Mouse (Mus musculus) spleen, embryonic (tissue): ENCODE results near the gene Tmem40.

Source experiments
- CTCF ChIA-PET: fragments of 350-600 bp; sonication (Branson Sonifier 250); formaldehyde crosslinking; loops from one replicate; lab custom pipeline; 2022; lab: Charles Lee

The Tmem40 gene

GRCm38 (mm10) chr6:115711261-115711660, 50.9 kb downstream of the Tmem40 start:
- CTCF ChIA-PET: interaction anchor here (0.5 kb wide), 1 partner anchor 37 kb away, joined by 7 read pairs; no protein-coding TSS in a partner anchor

DNA sequence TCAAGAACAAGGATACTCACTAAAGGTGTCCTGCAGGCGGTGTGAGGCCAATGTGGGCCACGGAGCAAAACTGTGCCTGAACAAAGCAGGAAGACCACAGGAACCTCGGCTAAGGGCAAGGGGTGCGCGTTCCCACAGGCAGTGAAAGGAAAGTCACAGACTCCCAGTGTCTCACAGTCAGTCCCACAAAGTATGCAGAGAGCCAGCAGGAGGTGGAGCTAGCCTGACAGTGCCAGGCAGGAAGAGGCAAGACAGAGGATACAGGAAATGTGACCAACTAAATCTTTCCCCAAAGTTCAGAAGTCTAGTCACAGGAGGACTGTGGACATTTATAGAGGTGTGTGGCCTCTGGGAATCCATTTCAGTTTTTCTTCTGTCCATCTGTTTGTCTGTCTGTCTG, 59.3 kb downstream of the Tmem40 start:
- CTCF ChIA-PET: no interaction called here

GRCm38 (mm10) chr6:115701302-115701701, 60.9 kb downstream of the Tmem40 start:
- CTCF ChIA-PET: interaction anchor here (1.1 kb wide), 1 partner anchor 14 kb away, joined by 3 read pairs; no protein-coding TSS in a partner anchor

DNA sequence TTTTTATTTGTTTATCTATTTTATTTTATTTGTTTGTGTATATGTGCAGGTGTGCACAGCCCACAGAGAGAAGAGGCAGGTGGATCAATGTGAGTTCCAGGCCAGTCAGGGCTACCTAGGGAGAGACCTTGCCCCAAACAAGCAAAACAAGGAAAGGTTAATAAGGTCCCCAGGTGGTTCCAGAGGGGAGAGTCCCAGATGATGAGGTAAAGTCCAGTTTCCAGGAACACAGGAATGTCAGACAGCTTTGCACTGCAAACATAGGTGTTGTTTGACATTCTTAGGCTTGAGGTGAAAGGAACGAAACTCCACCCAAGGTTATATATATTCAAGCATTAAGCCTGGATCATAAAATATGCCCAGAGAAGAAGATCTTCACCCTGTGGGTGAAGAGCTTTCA, 61.4 kb downstream of the Tmem40 start:
- CTCF ChIA-PET: interaction anchor here (0.6 to 1.1 kb wide), 2 partner anchors 14 to 612 kb away, joined by 3 read pairs; no protein-coding TSS in a partner anchor

GRCm38 (mm10) chr6:115698699-115699098, 63.5 kb downstream of the Tmem40 start:
- CTCF ChIA-PET: no interaction called here

GRCm38 (mm10) chr6:115697739-115698558, 64.3 kb downstream of the Tmem40 start:
- CTCF ChIA-PET: no interaction called here

DNA sequence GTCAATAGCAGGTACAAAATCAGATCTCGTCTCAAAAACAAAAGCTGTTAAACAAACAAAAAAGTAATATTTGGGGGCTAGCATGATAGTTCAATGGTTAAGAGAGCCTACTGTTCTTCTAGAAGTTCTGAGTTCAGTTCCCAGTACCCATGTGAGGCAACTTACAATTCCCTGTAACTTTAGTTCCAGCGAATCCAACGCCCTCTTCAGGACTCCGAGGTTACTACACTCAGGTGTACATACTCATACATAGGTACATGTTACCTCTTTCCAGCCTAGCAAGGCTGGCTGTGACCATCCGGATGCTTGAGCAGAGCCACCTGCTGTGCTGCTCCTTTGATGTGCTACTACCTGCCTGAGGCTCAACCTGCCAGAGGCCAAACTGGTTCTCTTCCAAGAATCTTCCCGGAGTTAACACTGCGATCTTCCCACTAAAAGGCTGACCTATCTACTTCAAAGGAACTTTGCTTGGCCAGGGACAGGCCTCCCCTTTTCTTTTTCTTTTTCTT, 65.4 kb downstream of the Tmem40 start:
- CTCF ChIA-PET: no interaction called here

- CTCF ChIA-PET: no interaction called here
These were observed 67.1 kb downstream of the Tmem40 start for GRCm38 (mm10) chr6:115695124-115695523.

GRCm38 (mm10) chr6:115694441-115694842, 67.8 kb downstream of the Tmem40 start:
- CTCF ChIA-PET: no interaction called here

GRCm38 (mm10) chr6:115692963-115693730, 69.1 kb downstream of the Tmem40 start:
- CTCF ChIA-PET: interaction anchor here (0.6 to 1.1 kb wide), 2 partner anchors 10 to 609 kb away, joined by 3 to 4 read pairs; no protein-coding TSS in a partner anchor

- CTCF ChIA-PET: no interaction called here
These were observed 69.9 kb downstream of the Tmem40 start for GRCm38 (mm10) chr6:115692163-115692950.

DNA sequence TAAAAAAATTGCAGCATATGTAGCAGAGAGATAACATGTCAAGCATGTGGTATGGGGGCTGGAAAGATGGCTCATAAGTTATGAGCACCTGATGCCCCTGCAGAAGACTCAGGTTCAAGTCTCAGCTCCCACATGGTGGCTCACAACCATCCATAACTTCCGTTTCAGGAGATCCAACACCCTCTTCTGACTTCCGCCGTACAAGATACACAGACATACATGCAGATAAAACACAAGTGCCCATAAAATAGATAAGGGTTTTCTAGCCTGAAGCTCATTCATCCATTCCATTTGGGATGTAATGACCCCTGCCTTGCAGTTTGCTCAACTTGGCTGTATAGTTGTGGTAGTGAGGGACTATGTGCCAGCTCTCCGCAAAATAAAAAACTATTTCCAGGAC, 72.1 kb downstream of the Tmem40 start:
- CTCF ChIA-PET: interaction anchor here (0.7 kb wide), 1 partner anchor 66 kb away, joined by 17 read pairs; no protein-coding TSS in a partner anchor

- CTCF ChIA-PET: no interaction called here
These were observed 73.6 kb downstream of the Tmem40 start for GRCm38 (mm10) chr6:115688589-115688988.

DNA sequence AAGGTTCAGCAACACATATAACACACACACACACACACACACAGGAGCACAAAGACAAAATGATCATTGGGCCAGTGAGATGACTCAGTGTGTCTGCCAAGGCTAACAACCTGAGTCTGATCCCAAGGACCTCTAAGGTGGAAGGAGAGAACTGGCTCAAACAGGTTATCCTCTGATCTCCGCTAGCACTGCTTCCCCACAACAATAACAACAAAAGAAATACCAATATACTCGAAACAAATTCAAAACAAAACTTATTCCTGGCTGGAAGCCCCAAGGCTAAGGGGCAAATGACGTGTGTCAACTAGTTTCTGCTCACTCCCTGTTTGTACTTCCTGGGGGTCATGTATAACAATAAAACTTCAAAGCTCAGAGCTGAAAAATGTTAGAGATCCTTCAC, 74.5 kb downstream of the Tmem40 start:
- CTCF ChIA-PET: interaction anchor here (0.6 kb wide), 2 partner anchors 17 to 497 kb away, joined by 3 to 4 read pairs; no protein-coding TSS in a partner anchor

DNA sequence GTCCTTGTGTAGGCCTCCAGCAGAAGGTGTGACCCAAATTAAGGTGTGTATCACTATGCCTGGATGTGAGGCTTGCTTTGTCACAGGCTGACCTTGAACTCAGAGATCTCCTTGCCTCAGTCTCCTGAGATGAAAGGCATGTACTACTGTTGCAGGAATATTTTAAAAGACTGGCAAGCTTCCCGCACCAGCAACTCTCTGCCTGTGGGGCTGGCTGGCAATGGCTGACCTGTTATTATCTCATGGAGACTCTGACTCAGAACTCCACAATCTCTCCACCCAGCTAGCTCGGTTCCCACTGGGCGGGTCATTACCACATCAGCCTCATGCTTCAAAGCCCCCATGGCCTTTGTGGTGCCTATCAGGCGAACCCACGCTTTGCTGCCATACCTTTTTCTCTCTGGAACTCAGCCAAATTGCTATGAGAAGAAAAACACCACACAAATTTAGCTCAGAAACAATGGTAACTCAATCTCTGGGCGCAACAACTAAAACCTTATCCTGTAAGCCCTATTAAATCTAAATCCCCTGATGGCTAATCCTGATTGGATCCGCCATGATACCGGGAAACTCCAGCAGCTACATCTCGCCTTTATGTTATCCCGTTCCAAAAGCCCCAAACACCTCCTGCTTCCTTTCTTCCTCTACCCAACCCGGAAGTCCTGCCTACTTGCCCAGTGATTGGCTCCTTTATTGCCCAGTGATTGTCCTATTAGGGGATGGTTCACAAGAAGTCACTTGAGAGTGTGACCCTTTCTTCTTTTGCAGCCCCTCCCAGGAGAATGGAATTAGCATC, 77.2 kb downstream of the Tmem40 start:
- CTCF ChIA-PET: no interaction called here

- CTCF ChIA-PET: no interaction called here
These were observed 77.9 kb downstream of the Tmem40 start for GRCm38 (mm10) chr6:115684271-115684670.

- CTCF ChIA-PET: no interaction called here
These were observed 81.1 kb downstream of the Tmem40 start for GRCm38 (mm10) chr6:115681066-115681465.
